Mouse (Mus musculus) right cerebral cortex, postnatal 25 days (tissue): ENCODE results near the gene Dapk2.

ENCODE experiments used
- DNase-seq: peaks from one replicate; pipeline ENCODE4 v3.0.0; 2022

The Dapk2 gene

GRCm38 (mm10) chr9:66239173-66239572 lies 81.2 kb downstream of the Dapk2 start:
- no peak for DNase-seq

- DNase-seq: no peak
Measured at GRCm38 (mm10) chr9:66239691-66240090, 81.7 kb downstream of the Dapk2 start.

GRCm38 (mm10) chr9:66240493-66240892 lies 82.5 kb downstream of the Dapk2 start:
- DNase-seq: no peak

GRCm38 (mm10) chr9:66240991-66241390 lies 83.0 kb downstream of the Dapk2 start:
- no peak for DNase-seq

GRCm38 (mm10) chr9:66241722-66242121 lies 83.7 kb downstream of the Dapk2 start:
- no peak for DNase-seq

- no peak for DNase-seq
Measured at GRCm38 (mm10) chr9:66243240-66243639, 85.2 kb downstream of the Dapk2 start.

- DNase-seq: no peak
Measured at GRCm38 (mm10) chr9:66244079-66244478, 86.1 kb downstream of the Dapk2 start.

GRCm38 (mm10) chr9:66245707-66246106 lies 87.7 kb downstream of the Dapk2 start:
- no peak for DNase-seq

GRCm38 (mm10) chr9:66249281-66249680 lies 91.3 kb downstream of the Dapk2 start:
- DNase-seq: no peak

- DNase-seq: no peak
Measured at GRCm38 (mm10) chr9:66251159-66251691, 93.2 kb downstream of the Dapk2 start.

GRCm38 (mm10) chr9:66261741-66262140 lies 103.7 kb downstream of the Dapk2 start:
- no peak for DNase-seq

- DNase-seq: no peak
Measured at GRCm38 (mm10) chr9:66263701-66264100, 105.7 kb downstream of the Dapk2 start.

GRCm38 (mm10) chr9:66265645-66266044 lies 107.6 kb downstream of the Dapk2 start:
- DNase-seq: peak; percentile 44

GRCm38 (mm10) chr9:66266237-66267170 lies 108.5 kb downstream of the Dapk2 start:
- no peak for DNase-seq

- no peak for DNase-seq
Measured at GRCm38 (mm10) chr9:66268804-66269203, 110.8 kb downstream of the Dapk2 start.

- no peak for DNase-seq
Measured at GRCm38 (mm10) chr9:66270038-66270437, 112.0 kb downstream of the Dapk2 start.

- no peak for DNase-seq
Measured at GRCm38 (mm10) chr9:66271726-66272125, 113.7 kb downstream of the Dapk2 start.

- no peak for DNase-seq
Measured at GRCm38 (mm10) chr9:66273632-66274031, 115.6 kb downstream of the Dapk2 start.

- no peak for DNase-seq
Measured at GRCm38 (mm10) chr9:66274657-66275056, 116.6 kb downstream of the Dapk2 start.

- peak; percentile 67 for DNase-seq
Measured at GRCm38 (mm10) chr9:66275267-66275991, 117.4 kb downstream of the Dapk2 start.

- no peak for DNase-seq
Measured at GRCm38 (mm10) chr9:66276062-66276461, 118.0 kb downstream of the Dapk2 start.

- DNase-seq: no peak
Measured at GRCm38 (mm10) chr9:66276697-66277385, 118.8 kb downstream of the Dapk2 start.

- DNase-seq: no peak
Measured at GRCm38 (mm10) chr9:66279647-66280046, 121.6 kb downstream of the Dapk2 start.
